Mouse (Mus musculus) thymus, adult 2 months (tissue): ENCODE measurements around the gene Pth1r.

Experiments
- CTCF ChIP-seq: fragments of 200-500 bp; IDR thresholded peaks from 2 replicates; pipeline ENCODE4 v1.5.1; 2012; ENCODE audit warnings: mild to moderate bottlenecking, control low read depth, low read length, moderate library complexity, borderline replicate concordance; ENCODE audit not compliant: control insufficient read depth, poor library complexity, insufficient read depth; ENCODE audit errors: extremely low read depth
- POLR2A ChIP-seq: fragments of 200-500 bp; IDR thresholded peaks from 2 replicates; pipeline ENCODE4 v1.6.1; 2012; ENCODE audit warnings: mild to moderate bottlenecking, low read length, control low read depth, moderate library complexity; ENCODE audit not compliant: control insufficient read depth, poor library complexity, insufficient read depth; ENCODE audit errors: extremely low read depth

DNA sequence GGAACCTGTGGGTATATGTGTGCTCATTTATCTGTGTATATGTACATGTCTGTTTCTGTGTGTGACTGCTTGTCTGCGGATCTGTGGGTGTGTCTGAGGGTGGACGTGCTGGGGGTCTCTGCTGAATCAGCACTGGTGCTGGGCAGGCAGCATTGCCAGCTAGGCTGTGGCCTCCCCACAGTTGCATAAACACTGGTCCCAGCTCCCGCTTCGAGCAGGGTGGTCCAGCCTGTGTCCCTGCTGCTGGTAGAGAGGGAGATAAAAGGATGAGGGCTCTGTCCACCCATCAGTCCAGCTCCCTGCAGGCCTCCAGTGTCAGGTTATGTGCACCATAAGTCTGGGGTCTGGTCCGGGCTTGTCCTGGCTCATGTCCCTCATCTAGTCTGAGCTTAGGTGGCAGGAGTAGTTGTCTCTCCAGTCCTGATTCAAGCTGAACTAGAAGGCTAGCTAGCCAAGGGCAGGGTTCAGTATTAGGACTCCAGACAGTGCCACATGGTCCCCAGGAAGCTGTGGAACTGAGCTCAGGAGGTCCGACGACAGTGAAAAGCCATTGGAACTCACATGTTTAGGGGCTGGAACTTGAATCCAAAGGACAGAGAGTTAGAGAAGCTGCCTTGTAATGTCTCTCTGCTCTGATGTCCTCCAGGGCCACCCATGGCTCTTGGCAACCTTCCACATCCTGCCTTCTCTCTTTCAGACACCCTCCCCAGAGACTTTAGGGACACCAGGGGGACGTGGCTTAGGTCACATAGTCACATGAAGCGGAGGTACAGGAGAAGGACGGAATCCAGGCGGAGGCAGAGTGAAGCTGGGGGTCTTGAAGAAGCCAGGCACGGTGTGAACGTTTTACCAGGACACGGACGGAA lies 27.7 kb upstream of the Pth1r start:
- TF ChIP-seq POLR2A (no peak), CTCF (no peak)
